Mouse (Mus musculus): Measurements from ENCODE around the gene Col7a1. TPM values are rescaled to one million over a fixed set of nuclear protein-coding genes. Genes with fewer than 3 reads are reported as not detected.

Col7a1 gene
- polyA plus RNA-seq, 1 experiment from 2014 or later, result 22.0 TPM

DNA sequence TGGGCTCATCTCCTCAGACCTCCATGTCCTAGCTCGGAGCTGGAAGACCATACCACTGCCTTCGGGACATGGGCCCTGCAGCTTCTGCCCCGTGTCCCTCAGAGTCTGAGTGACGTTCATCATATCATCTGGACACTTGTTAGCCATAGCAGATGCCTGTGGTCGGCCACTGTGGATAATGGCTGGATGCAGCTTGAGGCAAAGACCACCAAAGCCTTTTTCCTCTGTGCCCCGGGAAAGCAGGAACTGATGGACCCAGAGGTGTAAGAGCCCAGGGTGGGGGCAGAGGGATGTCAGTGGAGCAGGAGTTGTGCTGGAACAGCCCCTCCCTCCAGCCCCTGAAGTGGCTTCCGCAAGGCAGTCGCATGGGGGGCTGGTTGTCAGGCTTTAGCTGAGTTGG, 78.3 kb downstream of the Col7a1 start:
- WGBS, result 90% methylated on average over 8 of the region's 8 CpGs
- H3K9me3 ChIP-seq (ENCODE audit: control insufficient read depth, low read length), result no peaks in the 10 kb centered on the region
- no peak overlapping the region for H3K4me3 ChIP-seq (ENCODE audit: low read depth, low read length)
- H3K4me1 ChIP-seq (ENCODE audit: control insufficient read depth, insufficient read depth, low read length), result no peaks in the 10 kb centered on the region
- ATAC-seq (ENCODE audit: low read depth), result no peak
- no peaks in the 10 kb centered on the region for H3K36me3 ChIP-seq (ENCODE audit: control insufficient read depth, insufficient read depth, low read length)
- no peak overlapping the region for H3K9ac ChIP-seq (ENCODE audit: low read depth, low read length)
- DNase-seq (ENCODE audit: low spot score), result no peak
- no peak overlapping the region for H3K4me2 ChIP-seq (ENCODE audit: low read depth, low read length)
- H3K27me3 ChIP-seq (replicated peaks; ENCODE audit: control insufficient read depth, insufficient read depth, low read length), result no peaks in the 10 kb centered on the region
- no peak overlapping the region for H3K27ac ChIP-seq (replicated peaks; ENCODE audit: low read depth, low read length)

DNA sequence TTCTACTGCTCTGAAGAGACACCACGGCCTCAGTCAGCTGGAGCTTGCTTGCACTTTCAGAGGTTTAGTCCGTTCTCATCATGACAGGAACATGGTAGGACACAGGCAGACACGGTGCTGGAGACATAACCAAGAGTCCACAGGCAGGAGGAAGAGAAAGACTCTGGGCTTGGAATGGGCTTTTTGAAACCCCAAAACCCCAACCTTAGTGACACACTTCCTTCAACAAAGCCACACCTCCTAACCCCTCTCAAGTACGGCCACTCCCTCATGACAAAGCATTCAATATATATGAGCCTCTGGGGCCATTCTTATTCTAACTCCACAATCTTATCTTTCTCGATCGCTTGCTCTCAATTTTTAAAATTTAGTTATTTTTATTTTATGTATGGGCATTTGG, 79.0 kb downstream of the Col7a1 start:
- 77% methylated on average over 6 of the region's 6 CpGs for WGBS

More for the DNA sequence above, 79.0 kb downstream of the Col7a1 start:
- Histone ChIP-seq H3K27ac (replicated peaks; ENCODE audit: low read depth, low read length) (no peak overlapping the region), H3K4me1 (ENCODE audit: control insufficient read depth, insufficient read depth, low read length) (no peaks in the 10 kb centered on the region), H3K9ac (ENCODE audit: low read depth, low read length) (no peak overlapping the region), H3K36me3 (ENCODE audit: control insufficient read depth, insufficient read depth, low read length) (no peaks in the 10 kb centered on the region), H3K4me2 (ENCODE audit: low read depth, low read length) (no peak overlapping the region), H3K27me3 (replicated peaks; ENCODE audit: control insufficient read depth, insufficient read depth, low read length) (no peaks in the 10 kb centered on the region), H3K9me3 (ENCODE audit: control insufficient read depth, low read length) (no peaks in the 10 kb centered on the region), H3K4me3 (ENCODE audit: low read depth, low read length) (no peak overlapping the region)
- no peak for ATAC-seq (ENCODE audit: low read depth)
- no peak for DNase-seq (ENCODE audit: low spot score)

MicroRNA genes within 50 kb of the gene (microRNA counts, 519-probe panel; counts per million panel counts)
- 19.3 counts per million for microRNA mmu-miR-711

Small RNAs within 50 kb of the gene (microRNA-seq; reads per million reads assigned to microRNA genes)
- not detected for gene Mir711 (ENCODE audit: borderline number of aligned reads)

Other genes with a start within 250 kb of the Col7a1 start
- gene Ip6k2, start 169.8 kb upstream of the Col7a1 start, polyA plus RNA-seq (2014; fragmentation: Nextera tagmentation; extraction: Ambion mirVana), result 74.7 and 103 TPM in 2 replicates
- gene Nckipsd, start 145.2 kb upstream of the Col7a1 start, polyA plus RNA-seq (2014; fragmentation: Nextera tagmentation; extraction: Ambion mirVana), result 12.2 and 16.8 TPM in 2 replicates
- 0.66 and 0.70 TPM in 2 replicates for gene Celsr3, start 127.3 kb upstream of the Col7a1 start, polyA plus RNA-seq (2014; fragmentation: Nextera tagmentation; extraction: Ambion mirVana)
- 14.3 and 15.4 TPM in 2 replicates for gene Slc26a6, start 100.3 kb upstream of the Col7a1 start, polyA plus RNA-seq (2014; fragmentation: Nextera tagmentation; extraction: Ambion mirVana)
- not detected in 2 replicates for gene Tmem89, start 39.0 kb upstream of the Col7a1 start, polyA plus RNA-seq (2014; fragmentation: Nextera tagmentation; extraction: Ambion mirVana)
- 454 and 456 TPM in 2 replicates for gene Uqcrc1, start 17.0 kb upstream of the Col7a1 start, polyA plus RNA-seq (2014; fragmentation: Nextera tagmentation; extraction: Ambion mirVana)
- gene Ucn2, start 32.4 kb downstream of the Col7a1 start, polyA plus RNA-seq (2014; fragmentation: Nextera tagmentation; extraction: Ambion mirVana), result 0.64 and 1.3 TPM in 2 replicates
- gene Pfkfb4, start 38.2 kb downstream of the Col7a1 start, polyA plus RNA-seq (2014; fragmentation: Nextera tagmentation; extraction: Ambion mirVana), result 7.4 TPM in 2 replicates
- 81.7 and 90.0 TPM in 2 replicates for gene Shisa5, start 85.0 kb downstream of the Col7a1 start, polyA plus RNA-seq (2014; fragmentation: Nextera tagmentation; extraction: Ambion mirVana)
- gene Trex1, start 106.1 kb downstream of the Col7a1 start, polyA plus RNA-seq (2014; fragmentation: Nextera tagmentation; extraction: Ambion mirVana), result 15.5 and 17.6 TPM in 2 replicates
- gene Atrip, start 120.5 kb downstream of the Col7a1 start, polyA plus RNA-seq (2014; fragmentation: Nextera tagmentation; extraction: Ambion mirVana), result 19.5 and 25.0 TPM in 2 replicates
- gene Ccdc51, start 128.9 kb downstream of the Col7a1 start, polyA plus RNA-seq (2014; fragmentation: Nextera tagmentation; extraction: Ambion mirVana), result 11.4 and 11.6 TPM in 2 replicates
- gene Tma7, start 129.0 kb downstream of the Col7a1 start, polyA plus RNA-seq (2014; fragmentation: Nextera tagmentation; extraction: Ambion mirVana), result 612 and 655 TPM in 2 replicates
- gene Plxnb1, start 141.8 kb downstream of the Col7a1 start, polyA plus RNA-seq (2014; fragmentation: Nextera tagmentation; extraction: Ambion mirVana), result 9.1 and 9.7 TPM in 2 replicates
- not detected in 2 replicates for gene Fbxw21, start 208.5 kb downstream of the Col7a1 start, polyA plus RNA-seq (2014; fragmentation: Nextera tagmentation; extraction: Ambion mirVana)
- not detected in 2 replicates for gene Fbxw13, start 242.4 kb downstream of the Col7a1 start, polyA plus RNA-seq (2014; fragmentation: Nextera tagmentation; extraction: Ambion mirVana)